Mouse (Mus musculus) CD4-positive, CD25-positive, alpha-beta regulatory T cell, adult 4 months (primary cell): ENCODE results near the gene Dlg1. TPM values are rescaled to one million over a fixed set of nuclear protein-coding genes. Genes with fewer than 3 reads are reported as not detected.
A peak's percentile ranks its signal among the peaks of the same experiment; 100 is the strongest.

ENCODE experiments used
- ATAC-seq: one replicate; pipeline ENCODE4 v1.8.0; 2017
- polyA plus RNA-seq, 2 experiments: library from polyadenylated mRNA; unstranded; fragments of 100-300 nt; shearing (Covaris generic); gene quantifications; one replicate each; pipeline ENCODE4 v1.2.1; 2017

Gene Dlg1
- polyA plus RNA-seq, 2 experiments from 2014 or later: 23.9 to 29.4 TPM

- no peak for ATAC-seq
These were observed 74.5 kb downstream of the Dlg1 start for GRCm38 (mm10) chr16:31737761-31738160.

- ATAC-seq: no peak
These were observed 77.0 kb downstream of the Dlg1 start for GRCm38 (mm10) chr16:31740271-31740670.

GRCm38 (mm10) chr16:31740704-31741103 lies 77.5 kb downstream of the Dlg1 start:
- ATAC-seq: no peak

- ATAC-seq: no peak
These were observed 87.3 kb downstream of the Dlg1 start for GRCm38 (mm10) chr16:31750526-31750925.

GRCm38 (mm10) chr16:31754172-31755025 lies 91.2 kb downstream of the Dlg1 start:
- ATAC-seq: no peak

GRCm38 (mm10) chr16:31755053-31755452 lies 91.8 kb downstream of the Dlg1 start:
- no peak for ATAC-seq

GRCm38 (mm10) chr16:31756436-31756835 lies 93.2 kb downstream of the Dlg1 start:
- no peak for ATAC-seq

GRCm38 (mm10) chr16:31757606-31758005 lies 94.4 kb downstream of the Dlg1 start:
- peak; percentile 60 for ATAC-seq

GRCm38 (mm10) chr16:31759416-31759815 lies 96.2 kb downstream of the Dlg1 start:
- no peak for ATAC-seq

- no peak for ATAC-seq
These were observed 103.1 kb downstream of the Dlg1 start for GRCm38 (mm10) chr16:31766298-31766697.

- no peak for ATAC-seq
These were observed 103.5 kb downstream of the Dlg1 start for GRCm38 (mm10) chr16:31766715-31767114.

- no peak for ATAC-seq
These were observed 112.7 kb downstream of the Dlg1 start for GRCm38 (mm10) chr16:31775924-31776323.

GRCm38 (mm10) chr16:31781015-31781414 lies 117.8 kb downstream of the Dlg1 start:
- no peak for ATAC-seq

GRCm38 (mm10) chr16:31790056-31790455 lies 126.8 kb downstream of the Dlg1 start:
- no peak for ATAC-seq

- ATAC-seq: no peak
These were observed 140.4 kb downstream of the Dlg1 start for GRCm38 (mm10) chr16:31803644-31804043.

GRCm38 (mm10) chr16:31826049-31826448 lies 162.8 kb downstream of the Dlg1 start:
- no peak for ATAC-seq

GRCm38 (mm10) chr16:31830726-31831125 lies 167.5 kb downstream of the Dlg1 start:
- no peak for ATAC-seq

- no peak for ATAC-seq
These were observed 169.6 kb downstream of the Dlg1 start for GRCm38 (mm10) chr16:31832630-31833422.

GRCm38 (mm10) chr16:31834011-31834584 lies 170.9 kb downstream of the Dlg1 start:
- no peak for ATAC-seq

- ATAC-seq: no peak
These were observed 171.5 kb downstream of the Dlg1 start for GRCm38 (mm10) chr16:31834662-31835318.

- no peak for ATAC-seq
These were observed 174.1 kb downstream of the Dlg1 start for GRCm38 (mm10) chr16:31837362-31837761.

- no peak for ATAC-seq
These were observed 181.0 kb downstream of the Dlg1 start for GRCm38 (mm10) chr16:31844246-31844645.

- no peak for ATAC-seq
These were observed 183.5 kb downstream of the Dlg1 start for GRCm38 (mm10) chr16:31846763-31847162.
